Mouse (Mus musculus) layer of hippocampus, adult 18-20 months (tissue): ENCODE measurements at regions not wholly inside any gene's neighbourhood (a gene's known extent, or its start where the extent isn't known, plus 50 kb on each side); places are given as distances from the start of the nearest gene placed in this dataset.

ENCODE experiments used
- DNase-seq, 2 experiments: peaks; one replicate each; pipeline ENCODE4 v3.0.0; 2022; ENCODE audit warnings: low spot score in 2 of 2

DNA sequence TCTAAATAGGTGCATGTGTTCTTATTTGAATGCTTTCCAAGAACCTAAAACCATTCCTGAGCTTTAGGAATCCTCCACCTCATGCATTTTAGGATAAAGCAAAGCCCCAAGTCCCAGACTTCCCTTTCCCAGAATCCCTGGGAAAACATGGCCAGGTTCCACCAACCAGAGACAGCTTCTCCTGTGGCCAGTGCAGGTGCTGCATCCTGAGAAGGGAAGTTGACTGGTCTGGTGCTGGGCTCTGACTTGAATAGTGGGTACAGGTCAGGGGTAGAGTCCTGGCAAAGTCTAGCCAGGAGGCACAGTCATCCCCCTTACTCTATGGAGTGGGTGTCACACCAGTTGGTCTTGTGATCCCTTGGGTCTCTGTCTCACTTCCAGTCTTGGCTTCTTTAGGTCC lies 166.6 kb upstream of the Agap1 start:
- DNase-seq, result no peak

DNA sequence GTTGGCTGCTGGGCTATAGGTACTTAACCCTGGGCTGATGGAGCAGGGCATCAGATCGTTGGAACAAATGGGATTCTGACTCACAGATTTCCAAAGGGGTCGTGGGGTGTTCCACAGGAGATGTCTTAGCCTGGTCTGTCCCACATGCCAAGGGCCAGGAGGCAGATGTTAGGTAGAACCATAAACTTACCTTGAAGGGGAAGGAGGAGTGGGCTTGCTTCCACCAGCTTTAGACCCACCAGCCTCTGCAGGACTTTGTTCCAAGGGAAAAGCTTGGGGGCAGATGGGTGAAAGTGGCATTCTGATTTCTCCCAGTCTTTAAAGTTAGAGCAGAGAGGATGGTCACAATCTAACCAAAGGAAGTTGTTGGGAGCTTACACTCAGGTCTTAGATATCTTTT lies 165.7 kb upstream of the Agap1 start:
- DNase-seq, result no peak

DNA sequence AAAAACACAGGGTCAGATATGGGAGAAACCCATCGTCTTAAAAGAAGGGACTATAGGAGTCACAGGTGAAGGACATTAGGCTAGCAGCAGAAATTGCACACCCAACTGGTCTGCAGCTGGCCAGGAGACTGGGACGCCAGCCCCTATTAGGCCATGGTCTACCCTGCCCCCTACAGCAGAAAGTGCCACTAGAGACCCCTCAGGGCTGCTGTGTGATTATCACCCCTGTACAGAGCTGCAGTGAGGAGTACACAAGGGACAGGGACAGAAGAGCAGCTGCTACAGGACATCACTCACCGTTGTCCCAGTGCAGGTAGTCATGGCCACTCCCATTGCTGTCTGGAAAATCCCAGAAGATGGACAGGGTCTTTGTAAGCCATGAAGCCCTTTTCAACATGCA lies 157.9 kb upstream of the Agap1 start:
- DNase-seq, result no peak

DNA sequence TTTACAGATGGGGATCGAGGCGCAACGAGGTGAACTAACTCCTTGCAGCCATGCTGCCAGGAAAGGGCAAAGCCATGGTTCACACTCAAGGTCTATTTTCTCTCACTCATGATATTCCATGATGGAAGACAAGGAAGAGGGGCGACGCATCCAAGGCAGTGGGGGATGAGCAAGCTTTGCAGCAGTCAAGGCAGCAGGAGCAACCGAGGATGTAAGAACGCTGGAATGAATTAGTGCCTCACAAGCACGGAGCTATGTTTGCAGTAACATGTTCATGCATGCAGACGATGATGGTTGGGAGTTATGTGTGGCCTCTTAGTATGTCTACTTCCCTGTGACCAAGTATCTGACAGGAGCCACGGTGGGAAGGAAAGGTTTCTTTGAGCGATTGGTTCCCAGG lies 156.8 kb upstream of the Agap1 start:
- DNase-seq, result no peak

DNA sequence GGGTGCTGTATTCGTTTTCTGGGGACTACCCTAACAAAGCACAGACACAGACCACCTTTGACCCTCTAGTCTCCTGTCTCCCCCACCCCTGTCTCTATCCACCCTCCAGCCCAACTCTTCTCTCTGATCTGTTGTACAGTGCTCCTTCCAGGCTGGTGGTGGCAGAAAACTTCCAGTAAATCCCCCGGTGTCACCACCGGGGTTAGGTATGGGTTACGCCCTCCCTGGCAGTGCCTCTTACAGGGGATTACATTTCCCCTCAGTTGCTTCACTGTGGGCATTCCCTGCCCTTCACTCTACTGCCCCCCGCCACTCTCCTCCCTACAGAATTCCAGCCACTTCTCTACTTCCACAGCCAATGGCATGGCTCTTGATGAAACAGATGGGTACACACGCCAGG lies 153.5 kb upstream of the Agap1 start:
- no peak for DNase-seq

DNA sequence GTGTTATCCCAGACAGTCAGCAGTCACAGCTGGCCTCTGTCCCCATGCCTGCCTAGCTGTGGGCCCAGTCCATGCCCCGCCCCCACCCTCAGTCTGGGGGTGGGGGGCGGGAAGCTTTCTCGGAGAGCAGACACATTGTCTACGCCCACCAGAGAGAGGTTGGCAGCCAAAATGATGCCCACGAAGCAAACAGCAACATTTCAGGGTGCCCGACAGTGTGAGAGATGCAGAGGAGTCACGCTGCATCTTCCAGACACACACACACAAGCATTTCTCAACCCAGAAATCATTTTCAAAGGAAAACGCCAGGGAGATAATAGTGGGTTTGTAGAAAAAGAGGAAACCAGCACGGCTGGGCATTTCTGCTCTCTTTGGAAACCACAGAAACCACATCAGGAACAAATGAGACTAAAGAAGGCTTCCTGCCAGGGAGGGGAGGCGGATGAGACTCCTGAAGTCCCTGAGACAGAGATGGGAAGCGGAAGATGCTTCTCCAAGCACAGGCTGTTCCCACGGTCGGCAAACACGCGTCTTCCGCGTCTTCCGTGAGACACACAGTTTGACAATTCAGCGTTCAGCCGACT lies 152.1 kb upstream of the Agap1 start:
- peak; percentile 61 to 84 for DNase-seq

DNA sequence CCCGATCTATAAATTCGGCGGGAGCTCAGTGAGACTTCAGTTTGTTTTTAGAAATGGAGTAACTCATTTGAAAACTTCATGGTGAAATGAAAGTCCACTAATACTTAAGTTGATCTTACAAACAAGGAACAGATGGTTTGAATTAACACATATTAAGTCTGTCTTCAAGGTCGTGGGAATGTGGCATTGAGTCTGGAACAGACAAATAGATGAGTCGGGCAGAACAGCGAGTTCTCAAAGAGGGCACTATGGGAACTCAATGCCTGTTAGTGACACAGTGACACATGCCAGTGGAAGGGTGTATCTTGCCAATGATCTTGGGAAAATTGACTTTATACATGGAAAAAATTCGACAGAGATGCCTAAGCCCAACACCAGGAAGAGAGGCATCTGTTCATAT lies 149.4 kb upstream of the Agap1 start:
- no peak for DNase-seq

DNA sequence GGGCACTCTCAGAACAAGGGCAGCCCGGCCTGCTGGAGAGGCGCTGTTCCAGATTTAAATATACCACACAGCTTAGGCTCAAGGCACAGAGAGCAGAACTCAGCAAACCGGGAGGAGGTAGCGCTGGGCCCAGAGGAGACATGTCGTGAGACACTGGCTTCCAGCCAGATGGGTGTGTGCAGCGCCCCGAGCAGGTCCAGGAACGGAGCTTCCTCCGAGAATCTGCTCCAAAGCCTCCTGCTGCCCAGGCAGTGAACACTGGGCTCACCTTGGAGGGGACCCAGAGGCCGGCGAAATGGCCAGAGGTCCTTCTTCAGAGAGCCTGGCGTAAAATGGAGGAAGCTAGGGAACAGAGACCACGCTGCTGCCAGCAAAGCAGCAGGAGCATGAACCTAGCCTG lies 145.8 kb upstream of the Agap1 start:
- peak in 1 of 2 experiments; percentile 27 for DNase-seq

DNA sequence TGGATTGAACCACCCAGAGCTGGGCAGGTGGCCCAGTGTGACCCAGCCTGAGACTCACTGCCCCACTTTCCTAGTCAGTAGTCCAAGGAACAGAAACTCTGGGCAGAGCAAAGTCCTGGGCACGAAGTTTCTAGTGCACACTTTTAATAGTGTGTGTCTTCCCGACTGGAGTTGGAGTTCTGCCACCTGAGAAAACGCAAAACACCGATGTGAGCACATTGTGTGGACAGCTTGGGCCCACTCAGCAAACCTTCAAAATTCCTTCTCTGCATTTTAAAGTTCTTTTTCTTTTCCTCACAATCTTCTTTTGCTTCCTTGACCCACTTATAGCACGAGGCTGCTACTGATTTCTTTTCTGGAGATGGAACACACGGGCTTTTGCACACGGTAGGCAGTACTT lies 141.5 kb upstream of the Agap1 start:
- DNase-seq, result no peak

DNA sequence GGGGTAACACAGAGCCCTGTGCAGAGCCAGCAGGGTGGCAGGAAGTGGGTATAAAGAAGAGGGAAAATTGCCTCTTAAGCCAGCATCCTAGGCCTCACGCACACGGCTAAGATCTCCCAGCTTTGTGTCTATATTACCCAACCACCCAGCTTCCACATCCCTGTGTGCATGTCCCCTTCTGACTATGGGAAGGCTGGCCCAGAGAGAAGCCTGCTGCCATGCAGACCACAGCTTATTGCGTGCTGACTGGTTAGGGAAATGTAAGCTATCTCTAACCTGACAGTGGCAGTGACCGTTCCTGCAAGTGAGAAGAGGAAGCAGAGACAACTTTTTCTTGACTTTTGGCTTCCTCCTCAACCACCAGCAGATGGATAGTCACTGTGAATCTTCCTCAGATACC lies 136.7 kb upstream of the Agap1 start:
- DNase-seq, result no peak

DNA sequence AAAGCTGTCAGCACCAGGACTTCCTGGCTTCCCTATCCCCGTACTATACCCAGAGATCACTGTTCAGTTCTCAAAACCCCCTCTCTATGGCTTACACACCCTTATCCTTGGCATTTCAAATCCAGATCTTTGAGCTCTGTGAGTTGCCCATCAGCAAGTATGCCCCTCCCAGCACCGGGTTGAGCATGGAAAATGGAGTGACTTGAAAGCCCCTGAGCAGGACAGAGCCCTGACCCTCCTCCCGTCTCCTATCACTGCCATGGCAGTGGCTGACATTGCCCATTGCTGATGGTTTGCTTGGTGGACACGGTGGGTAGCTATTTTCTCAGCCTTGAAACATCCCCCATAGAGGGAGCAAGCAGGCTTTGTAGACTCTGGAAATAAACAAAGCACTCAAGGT lies 135.9 kb upstream of the Agap1 start:
- no peak for DNase-seq

DNA sequence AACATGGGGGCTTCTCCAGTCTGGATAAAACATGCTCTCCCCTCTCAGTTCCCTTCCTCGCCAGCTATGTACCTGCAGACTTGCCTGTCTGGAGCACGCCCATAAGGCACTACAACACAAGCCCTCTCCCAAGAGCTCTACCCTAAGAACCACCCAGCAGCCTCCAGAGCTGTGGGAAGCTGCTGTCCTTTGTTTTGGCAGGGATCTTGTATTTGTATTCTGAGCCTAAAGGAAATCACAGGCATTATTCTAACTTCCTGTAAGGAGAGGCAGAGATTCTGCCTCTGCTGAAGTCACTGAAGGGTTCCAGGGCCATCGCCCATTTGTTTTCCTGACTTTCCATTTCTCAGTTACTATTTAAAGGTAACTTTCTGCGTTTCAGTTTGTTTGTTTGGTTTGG lies 132.0 kb upstream of the Agap1 start:
- no peak for DNase-seq

DNA sequence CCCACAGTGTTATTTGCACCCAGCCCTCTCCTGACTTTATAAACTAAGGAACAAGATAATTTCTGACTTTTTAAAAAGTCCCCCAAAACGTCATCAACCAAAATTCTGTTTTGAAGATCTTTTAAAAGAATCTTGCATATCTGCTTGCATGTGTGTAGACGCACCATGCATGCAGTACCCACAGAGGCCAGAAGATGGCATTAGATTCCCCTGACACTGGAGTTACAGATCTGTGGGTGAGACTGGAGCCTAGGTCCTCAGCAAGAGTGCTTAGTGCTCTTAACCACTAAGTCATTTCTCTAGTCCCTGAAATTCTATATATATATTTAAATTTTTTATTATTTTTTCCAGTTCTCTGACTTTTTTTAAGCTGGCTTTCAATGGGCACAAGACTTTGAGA lies 131.5 kb upstream of the Agap1 start:
- DNase-seq, result peak in 1 of 2 experiments; percentile 67

DNA sequence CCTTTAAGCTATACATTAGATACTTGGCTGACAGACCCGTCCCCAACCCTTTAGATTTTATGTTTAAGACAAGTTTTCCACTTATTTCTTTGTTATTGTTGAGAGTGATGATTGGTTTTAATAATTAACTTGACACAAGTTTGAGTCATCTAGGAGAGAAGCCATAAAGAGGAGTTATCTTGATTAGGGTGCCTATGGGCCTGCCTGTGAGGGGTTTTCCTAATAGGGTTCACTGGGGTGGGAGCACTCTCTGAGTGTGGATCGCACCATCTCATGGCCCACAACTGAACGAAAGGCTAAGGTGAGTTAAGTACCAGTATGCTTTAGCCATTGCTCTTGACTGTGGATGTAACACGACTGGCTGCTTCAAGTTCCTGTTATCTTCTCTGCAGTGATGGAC lies 123.3 kb upstream of the Agap1 start:
- no peak for DNase-seq

DNA sequence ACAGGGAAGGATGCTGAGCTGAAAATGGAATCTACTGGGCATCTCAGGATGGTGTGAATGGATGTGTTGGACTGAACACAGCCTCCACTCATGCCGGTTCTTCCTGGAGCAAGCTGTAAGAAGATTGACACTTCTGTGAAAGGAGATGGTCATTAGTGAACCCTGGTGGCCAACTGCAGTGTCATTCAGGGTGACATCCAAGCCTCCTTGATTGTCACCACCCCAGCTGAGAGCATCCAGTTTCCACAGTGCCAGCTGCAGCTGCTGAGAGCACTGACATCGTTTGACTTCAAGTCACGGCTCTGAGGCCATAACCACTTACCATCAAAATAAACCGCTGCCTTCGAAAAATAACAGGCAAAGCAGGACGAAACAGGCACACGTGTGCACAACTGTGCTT lies 121.9 kb upstream of the Agap1 start:
- DNase-seq, result no peak

DNA sequence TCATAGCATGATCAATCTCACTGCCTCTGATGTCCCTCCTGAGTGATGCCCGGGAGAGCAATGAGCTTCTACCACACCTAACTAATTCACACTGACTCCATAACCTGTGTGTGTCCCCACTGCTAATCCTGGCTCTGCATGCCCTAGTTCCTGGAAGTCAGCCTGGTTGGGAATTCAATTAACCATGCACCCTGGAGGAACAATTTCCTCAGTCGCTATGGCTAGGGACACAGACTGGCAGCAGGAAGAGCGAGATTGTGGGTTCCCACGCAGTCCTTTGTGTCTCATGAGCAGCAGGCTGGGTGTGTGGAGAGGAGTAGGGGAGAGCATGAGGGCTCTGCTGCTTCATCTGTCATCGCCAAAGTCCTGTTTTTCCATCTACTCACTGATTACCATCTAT lies 116.7 kb upstream of the Agap1 start:
- no peak for DNase-seq

DNA sequence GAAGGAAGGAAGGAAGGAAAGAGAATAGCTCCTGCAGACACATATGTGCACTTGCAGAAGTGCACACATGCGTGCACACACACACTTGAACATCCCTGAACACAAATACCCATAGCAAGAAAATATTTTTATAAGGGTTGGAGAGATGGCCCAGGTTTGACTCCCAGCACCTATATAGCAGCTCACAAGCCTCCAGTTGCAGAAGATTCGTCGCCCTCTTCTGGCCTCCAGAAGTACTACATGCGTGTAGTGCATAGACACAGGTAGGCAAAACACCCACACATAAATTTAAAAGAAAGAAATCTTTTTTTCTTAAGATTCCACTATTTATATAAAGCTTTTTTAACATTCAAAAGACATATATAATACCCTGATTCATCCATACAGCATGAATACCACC lies 111.8 kb upstream of the Agap1 start:
- no peak for DNase-seq

DNA sequence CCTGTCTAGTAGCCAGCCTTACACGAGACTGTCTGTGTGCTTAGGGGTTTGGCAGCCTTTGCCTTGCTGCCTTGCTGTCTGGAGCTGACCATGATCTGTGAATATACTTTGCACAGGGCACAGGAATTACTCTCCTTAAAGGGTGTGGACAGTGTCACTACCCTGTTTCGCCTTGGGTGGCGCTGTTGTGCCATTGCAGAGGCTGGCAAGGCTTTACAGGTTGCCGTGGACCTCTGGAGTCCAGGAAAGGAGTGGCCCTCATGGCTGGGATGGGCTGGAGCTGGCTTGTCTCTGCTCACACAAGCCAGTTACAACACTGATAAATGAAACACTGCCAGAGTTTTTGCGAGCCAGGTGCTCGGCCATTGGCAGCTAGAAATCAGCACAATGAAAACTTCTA lies 110.1 kb upstream of the Agap1 start:
- no peak for DNase-seq

DNA sequence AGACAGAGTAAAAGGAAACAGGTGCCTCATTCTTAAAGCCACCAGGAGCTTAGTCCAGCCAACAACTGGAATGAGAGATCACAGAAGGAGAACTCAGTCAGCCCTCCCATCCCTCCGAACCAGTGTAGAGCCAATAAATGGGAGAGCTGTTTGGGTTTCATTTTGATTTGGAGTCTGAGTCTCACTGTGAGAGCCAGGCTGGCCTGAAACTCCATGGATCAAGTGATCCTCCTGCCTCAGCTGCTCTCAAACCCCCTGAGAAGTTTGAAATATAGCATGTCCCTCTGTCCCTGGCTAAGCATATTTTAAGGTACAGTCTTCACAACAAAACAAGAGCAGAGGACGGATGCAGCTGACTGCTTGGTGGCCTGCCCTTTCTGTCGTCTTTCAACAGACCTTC lies 107.3 kb upstream of the Agap1 start:
- no peak for DNase-seq

DNA sequence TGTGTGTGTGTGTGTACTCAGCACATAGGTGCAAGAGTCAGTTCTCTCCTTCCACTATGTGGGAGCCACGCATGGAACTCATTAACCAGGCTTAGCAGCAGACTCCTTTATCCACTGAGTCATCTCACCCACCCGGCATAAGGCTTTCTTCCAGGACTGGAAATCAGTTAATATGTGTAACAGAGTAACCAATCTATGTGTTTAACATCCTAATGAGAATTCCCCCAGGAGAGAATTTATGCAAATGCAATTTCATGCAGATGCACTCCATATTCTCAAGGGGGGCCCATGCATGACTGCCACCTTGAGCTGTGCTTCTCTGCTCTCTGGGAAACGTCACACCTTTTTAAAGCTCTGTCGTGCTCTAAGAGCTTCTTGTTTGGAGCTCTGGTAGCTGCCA lies 101.7 kb upstream of the Agap1 start:
- peak; percentile 49 to 50 for DNase-seq

DNA sequence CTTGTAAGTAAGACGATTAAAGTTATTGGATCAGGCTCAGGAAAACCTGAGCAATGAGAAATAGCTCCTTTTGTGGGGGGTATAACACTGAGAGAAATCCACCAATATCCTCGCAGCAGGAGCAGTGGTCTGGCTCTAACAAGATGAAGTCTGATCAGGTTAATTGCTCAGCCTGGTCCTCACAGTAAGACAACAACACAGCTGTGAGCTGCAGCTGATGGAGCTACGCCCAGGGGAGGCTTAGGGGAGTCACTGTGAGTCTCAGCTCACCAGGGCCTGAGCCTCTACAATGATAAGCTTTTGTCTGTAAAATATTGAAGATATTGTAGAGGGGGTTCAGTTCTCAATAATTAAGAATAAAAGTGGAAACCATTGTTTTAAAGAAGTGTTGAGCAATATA lies 95.3 kb upstream of the Agap1 start:
- DNase-seq, result no peak

DNA sequence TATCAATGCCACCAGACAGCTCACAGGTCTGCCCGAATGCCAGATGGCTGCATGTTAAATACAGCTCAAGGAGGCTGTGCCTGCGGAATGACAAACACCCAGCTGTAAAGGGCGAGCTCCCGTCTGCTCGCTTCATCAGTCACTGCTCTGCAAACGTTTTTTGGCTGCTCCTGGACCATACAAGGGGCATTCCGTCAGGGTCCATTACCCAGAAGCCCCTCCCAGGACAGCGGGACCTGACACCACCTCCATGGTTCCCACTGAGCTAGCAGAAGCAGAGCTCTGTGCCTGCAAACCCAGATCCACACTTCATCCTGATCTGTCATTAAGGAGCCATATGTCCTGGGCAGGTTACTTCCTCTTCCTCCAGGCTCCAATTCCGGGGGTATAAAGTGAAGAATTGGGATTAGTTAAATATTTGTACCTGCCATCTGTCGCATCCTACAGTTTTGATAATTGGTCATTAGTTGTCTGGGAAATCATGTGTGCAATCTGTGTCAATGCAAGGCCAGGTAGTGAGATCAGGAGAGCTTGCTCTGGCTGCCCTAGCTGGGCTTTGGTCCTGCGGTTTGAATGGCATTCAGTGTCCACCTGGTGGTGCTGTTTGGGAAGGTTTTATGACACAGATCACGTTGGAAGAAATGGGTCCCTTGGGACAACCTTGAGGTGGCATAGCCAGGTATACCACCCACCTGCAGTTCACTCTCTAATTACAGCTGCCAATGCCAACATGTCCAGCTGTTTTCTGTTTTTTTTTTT lies 89.9 kb upstream of the Agap1 start:
- DNase-seq, result peak in 1 of 2 experiments; percentile 11

DNA sequence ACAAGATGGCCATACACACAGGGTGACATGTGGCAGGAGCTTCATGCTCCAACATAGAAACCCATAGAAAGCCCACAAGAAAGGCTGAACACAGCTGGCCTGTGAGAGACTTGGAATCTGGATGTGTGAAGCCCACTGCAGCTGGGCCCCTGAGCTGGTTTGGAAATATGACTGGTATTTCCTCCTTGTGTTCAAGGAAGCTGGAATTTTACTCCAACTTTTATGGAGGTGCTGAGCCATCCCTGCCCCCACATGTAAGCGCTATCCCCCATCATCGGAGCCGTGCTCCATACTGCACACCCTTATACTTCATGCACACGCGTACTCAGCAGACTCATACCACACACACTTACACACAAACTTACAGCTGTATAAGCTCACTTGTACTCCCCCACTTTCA lies 87.7 kb upstream of the Agap1 start:
- no peak for DNase-seq
